Mouse (Mus musculus): ENCODE data around the gene T2. TPM values are rescaled to one million over a fixed set of nuclear protein-coding genes. Genes with fewer than 3 reads are reported as not detected.
A peak's percentile ranks its signal among the peaks of the same experiment; 100 is the strongest.

The T2 gene
- polyA plus RNA-seq, 1 experiment: 0.81 TPM

- no peak overlapping the region for H3K4me3 ChIP-seq (ENCODE audit: low read depth, low read length)
- no peaks in the 10 kb centered on the region for H3K36me3 ChIP-seq (ENCODE audit: control insufficient read depth, insufficient read depth, low read length, poor library complexity, severe bottlenecking)
- no peaks in the 10 kb centered on the region for H3K27me3 ChIP-seq (ENCODE audit: control insufficient read depth, insufficient read depth, low read length, poor library complexity, severe bottlenecking)
- no peak overlapping the region for H3K9ac ChIP-seq (ENCODE audit: low read depth, poor library complexity, severe bottlenecking)
- no peaks in the 10 kb centered on the region for H3K9me3 ChIP-seq (replicated peaks; ENCODE audit: control insufficient read depth, insufficient read depth, low read length, poor library complexity, severe bottlenecking)
- H3K4me1 ChIP-seq (ENCODE audit: control insufficient read depth, insufficient read depth, low read length): peaks cover 7% of the 10 kb centered on the region
- TF ChIP-seq EP300 (IDR thresholded peaks at IDR 0.05; ENCODE audit: insufficient read depth, low read depth, low read length): no peak
- TF ChIP-seq CTCF (IDR thresholded peaks at IDR 0.05; ENCODE audit: low read depth, low read length): no peak
- no peak for TF ChIP-seq POLR2A (IDR thresholded peaks at IDR 0.05; ENCODE audit: insufficient read depth, low read length)
- H3K27ac ChIP-seq (ENCODE audit: insufficient read depth, low read length): no peak overlapping the region
Observed at GRCm38 (mm10) chr17:8416865-8417264, 61.1 kb downstream of the T2 start.

- no peaks in the 10 kb centered on the region for H3K9me3 ChIP-seq (replicated peaks; ENCODE audit: control insufficient read depth, insufficient read depth, low read length, poor library complexity, severe bottlenecking)
- peaks cover 3% of the 10 kb centered on the region for H3K4me1 ChIP-seq (ENCODE audit: control insufficient read depth, insufficient read depth, low read length)
- TF ChIP-seq CTCF (IDR thresholded peaks at IDR 0.05; ENCODE audit: low read depth, low read length) (peak; percentile 52), POLR2A (IDR thresholded peaks at IDR 0.05; ENCODE audit: insufficient read depth, low read length) (no peak), EP300 (IDR thresholded peaks at IDR 0.05; ENCODE audit: insufficient read depth, low read depth, low read length) (no peak)
- no peak overlapping the region for H3K27ac ChIP-seq (ENCODE audit: insufficient read depth, low read length)
- no peak overlapping the region for H3K4me3 ChIP-seq (ENCODE audit: low read depth, low read length)
- no peak overlapping the region for H3K9ac ChIP-seq (ENCODE audit: low read depth, poor library complexity, severe bottlenecking)
- H3K27me3 ChIP-seq (ENCODE audit: control insufficient read depth, insufficient read depth, low read length, poor library complexity, severe bottlenecking): no peaks in the 10 kb centered on the region
- H3K36me3 ChIP-seq (ENCODE audit: control insufficient read depth, insufficient read depth, low read length, poor library complexity, severe bottlenecking): no peaks in the 10 kb centered on the region
Observed at GRCm38 (mm10) chr17:8420739-8421138, 64.9 kb downstream of the T2 start.

- H3K9ac ChIP-seq (ENCODE audit: low read depth, poor library complexity, severe bottlenecking): no peak overlapping the region
- H3K4me1 ChIP-seq (ENCODE audit: control insufficient read depth, insufficient read depth, low read length): no peaks in the 10 kb centered on the region
- H3K4me3 ChIP-seq (ENCODE audit: low read depth, low read length): no peak overlapping the region
- no peaks in the 10 kb centered on the region; the same call in 1 of the 2 replicates for H3K9me3 ChIP-seq (replicated peaks; ENCODE audit: control insufficient read depth, insufficient read depth, low read length, poor library complexity, severe bottlenecking)
- no peaks in the 10 kb centered on the region for H3K27me3 ChIP-seq (ENCODE audit: control insufficient read depth, insufficient read depth, low read length, poor library complexity, severe bottlenecking)
- no peak overlapping the region for H3K27ac ChIP-seq (ENCODE audit: insufficient read depth, low read length)
- TF ChIP-seq CTCF (IDR thresholded peaks at IDR 0.05; ENCODE audit: low read depth, low read length) (no peak), POLR2A (IDR thresholded peaks at IDR 0.05; ENCODE audit: insufficient read depth, low read length) (no peak), EP300 (IDR thresholded peaks at IDR 0.05; ENCODE audit: insufficient read depth, low read depth, low read length) (no peak)
- H3K36me3 ChIP-seq (ENCODE audit: control insufficient read depth, insufficient read depth, low read length, poor library complexity, severe bottlenecking): no peaks in the 10 kb centered on the region
Observed at GRCm38 (mm10) chr17:8421517-8421916, 65.7 kb downstream of the T2 start.

GRCm38 (mm10) chr17:8423283-8423682 is 67.5 kb downstream of the T2 start:
- Histone ChIP-seq H3K4me1 (ENCODE audit: control insufficient read depth, insufficient read depth, low read length) (no peaks in the 10 kb centered on the region), H3K9ac (ENCODE audit: low read depth, poor library complexity, severe bottlenecking) (no peak overlapping the region), H3K4me3 (ENCODE audit: low read depth, low read length) (no peak overlapping the region), H3K36me3 (ENCODE audit: control insufficient read depth, insufficient read depth, low read length, poor library complexity, severe bottlenecking) (no peaks in the 10 kb centered on the region), H3K27ac (ENCODE audit: insufficient read depth, low read length) (no peak overlapping the region), H3K27me3 (ENCODE audit: control insufficient read depth, insufficient read depth, low read length, poor library complexity, severe bottlenecking) (no peaks in the 10 kb centered on the region), H3K9me3 (replicated peaks; ENCODE audit: control insufficient read depth, insufficient read depth, low read length, poor library complexity, severe bottlenecking) (no peaks in the 10 kb centered on the region; the same call in 1 of the 2 replicates)
- no peak for TF ChIP-seq EP300 (IDR thresholded peaks at IDR 0.05; ENCODE audit: insufficient read depth, low read depth, low read length)
- TF ChIP-seq POLR2A (IDR thresholded peaks at IDR 0.05; ENCODE audit: insufficient read depth, low read length): no peak
- TF ChIP-seq CTCF (IDR thresholded peaks at IDR 0.05; ENCODE audit: low read depth, low read length): peak; percentile 74

DNA sequence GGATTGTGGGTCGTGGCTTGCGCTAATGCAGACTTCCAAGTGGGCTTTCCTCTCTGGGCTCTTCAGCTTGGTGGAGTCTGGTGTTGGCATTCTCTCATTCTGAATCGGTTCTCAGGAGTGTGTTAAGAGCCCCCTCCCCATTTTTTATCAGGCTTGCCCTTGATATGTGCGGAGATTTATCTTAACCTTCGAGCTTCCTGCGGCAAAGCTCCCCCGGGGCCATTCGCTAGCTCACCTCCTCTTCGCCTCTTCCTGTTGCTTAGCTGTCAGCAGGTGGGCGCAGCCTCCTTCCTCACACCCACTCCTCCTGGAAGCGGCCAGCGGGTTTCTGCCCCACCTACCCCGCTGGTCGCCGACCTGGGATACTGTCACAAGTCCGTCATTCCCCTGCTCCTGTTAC is 73.6 kb downstream of the T2 start:
- no peaks in the 10 kb centered on the region for H3K36me3 ChIP-seq (ENCODE audit: control insufficient read depth, insufficient read depth, low read length, poor library complexity, severe bottlenecking)

DNA sequence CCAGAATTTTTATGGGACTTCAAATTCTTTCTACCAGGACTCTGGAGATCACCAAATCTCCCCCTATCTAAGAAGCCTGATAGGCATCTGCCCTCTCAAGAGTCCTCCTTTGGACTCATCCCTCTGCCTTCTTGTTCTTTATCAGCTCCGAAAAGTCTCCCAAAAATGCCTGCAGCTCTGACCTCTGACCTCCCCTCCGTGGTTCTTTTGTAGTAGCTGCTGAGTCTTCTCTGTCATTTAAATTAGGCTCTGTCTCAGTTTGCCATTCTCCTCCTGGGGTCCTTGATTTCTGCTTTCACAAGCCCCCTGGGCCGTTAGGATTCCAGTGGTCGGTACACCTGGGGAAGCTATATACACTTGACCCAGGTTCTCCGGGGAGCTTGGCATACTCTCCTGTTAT is 74.1 kb downstream of the T2 start:
- TF ChIP-seq POLR2A (IDR thresholded peaks at IDR 0.05; ENCODE audit: insufficient read depth, low read length) (no peak), EP300 (IDR thresholded peaks at IDR 0.05; ENCODE audit: insufficient read depth, low read depth, low read length) (no peak), CTCF (IDR thresholded peaks at IDR 0.05; ENCODE audit: low read depth, low read length) (no peak)
- no peaks in the 10 kb centered on the region; the same call in 1 of the 2 replicates for H3K9me3 ChIP-seq (replicated peaks; ENCODE audit: control insufficient read depth, insufficient read depth, low read length, poor library complexity, severe bottlenecking)
- H3K27ac ChIP-seq (ENCODE audit: insufficient read depth, low read length): no peak overlapping the region
- H3K4me1 ChIP-seq (ENCODE audit: control insufficient read depth, insufficient read depth, low read length): peaks cover 1% of the 10 kb centered on the region
- H3K36me3 ChIP-seq (ENCODE audit: control insufficient read depth, insufficient read depth, low read length, poor library complexity, severe bottlenecking): no peaks in the 10 kb centered on the region
- H3K4me3 ChIP-seq (ENCODE audit: low read depth, low read length): no peak overlapping the region
- peaks cover 21% of the 10 kb centered on the region for H3K27me3 ChIP-seq (ENCODE audit: control insufficient read depth, insufficient read depth, low read length, poor library complexity, severe bottlenecking)
- no peak overlapping the region for H3K9ac ChIP-seq (ENCODE audit: low read depth, poor library complexity, severe bottlenecking)

More for the DNA sequence above, 73.6 kb downstream of the T2 start:
- Histone ChIP-seq H3K9me3 (replicated peaks; ENCODE audit: control insufficient read depth, insufficient read depth, low read length, poor library complexity, severe bottlenecking) (no peaks in the 10 kb centered on the region; the same call in 1 of the 2 replicates), H3K9ac (ENCODE audit: low read depth, poor library complexity, severe bottlenecking) (no peak overlapping the region), H3K27ac (ENCODE audit: insufficient read depth, low read length) (no peak overlapping the region), H3K4me1 (ENCODE audit: control insufficient read depth, insufficient read depth, low read length) (peaks cover 1% of the 10 kb centered on the region), H3K27me3 (ENCODE audit: control insufficient read depth, insufficient read depth, low read length, poor library complexity, severe bottlenecking) (peaks cover 21% of the 10 kb centered on the region), H3K4me3 (ENCODE audit: low read depth, low read length) (no peak overlapping the region)
- TF ChIP-seq CTCF (IDR thresholded peaks at IDR 0.05; ENCODE audit: low read depth, low read length): no peak
- peak; percentile 80 for TF ChIP-seq EP300 (IDR thresholded peaks at IDR 0.05; ENCODE audit: insufficient read depth, low read depth, low read length)

All from ES-Bruce4 (cell line).